Mouse (Mus musculus): ENCODE measurements around the gene Uba7.
"Not testable (repeated sequence)": the region's sequence is repeated elsewhere in the genome, so short reads cannot be mapped to it uniquely, and the experiment has no call there.

Gene Uba7

DNA sequence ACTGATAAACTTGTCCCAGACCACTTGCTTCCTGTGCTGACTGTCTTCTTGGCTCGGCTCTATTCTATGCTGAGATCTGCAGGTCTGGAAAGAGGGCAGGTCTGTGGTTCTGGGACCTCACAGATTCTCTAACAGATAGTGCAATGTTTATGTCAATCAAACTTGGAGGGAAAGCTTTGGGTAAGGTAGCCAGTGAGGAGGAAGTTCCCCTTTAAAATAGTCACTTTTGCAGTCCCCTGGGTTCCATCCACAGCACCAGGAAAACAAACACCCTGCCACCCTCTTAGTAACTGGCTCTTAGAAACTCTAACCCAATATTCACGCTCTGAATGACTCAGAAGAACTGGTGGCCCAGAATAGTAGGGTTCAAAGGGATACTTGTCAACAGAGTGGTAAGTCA lies 19.2 kb downstream of the Uba7 start:
- no peak for DNase-seq

DNA sequence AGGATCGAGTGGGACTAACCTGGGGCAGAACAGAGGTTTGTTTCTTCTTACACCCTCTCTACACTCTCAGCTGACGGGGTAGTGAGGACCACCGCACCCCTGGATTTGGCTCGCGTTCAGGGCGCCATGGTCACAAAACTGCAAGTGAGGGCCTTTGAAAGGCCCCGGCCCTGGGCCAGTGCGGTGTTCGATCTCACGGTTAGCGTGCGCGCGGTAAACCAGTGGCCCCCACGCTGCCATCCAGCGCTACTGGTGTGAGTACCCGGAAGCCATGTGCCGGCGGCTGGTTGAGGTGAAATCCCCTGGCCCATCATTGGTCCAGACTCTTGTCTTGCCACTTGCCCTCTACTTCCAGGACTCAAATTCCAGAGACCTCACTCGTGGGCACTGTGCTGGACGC lies 20.2 kb downstream of the Uba7 start:
- DNase-seq, result no peak

DNA sequence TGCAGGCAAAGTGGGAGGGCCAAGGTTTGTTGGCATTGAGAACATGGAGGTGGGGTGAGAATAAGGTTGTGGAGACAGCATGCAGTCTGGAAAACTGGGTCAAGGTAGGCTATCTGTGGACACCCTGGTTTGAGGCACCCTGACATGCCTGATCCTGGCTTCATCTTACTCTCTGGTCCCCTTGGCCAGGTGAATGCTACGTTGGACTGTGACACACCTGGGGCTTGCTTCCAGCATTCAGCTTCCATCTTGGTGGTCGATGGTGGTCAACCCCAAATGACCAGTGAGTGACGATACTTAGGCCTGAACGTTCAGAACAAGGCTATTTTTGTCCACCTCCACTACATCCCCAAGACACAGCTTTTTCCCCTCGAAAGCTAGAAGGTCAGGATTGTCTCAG lies 20.7 kb downstream of the Uba7 start, which contains the start of gene Gm20662:
Gene Gm20662 (plus strand): TSS at position 301 of the 400 bp plus-strand sequence.
- no peak for DNase-seq

DNA sequence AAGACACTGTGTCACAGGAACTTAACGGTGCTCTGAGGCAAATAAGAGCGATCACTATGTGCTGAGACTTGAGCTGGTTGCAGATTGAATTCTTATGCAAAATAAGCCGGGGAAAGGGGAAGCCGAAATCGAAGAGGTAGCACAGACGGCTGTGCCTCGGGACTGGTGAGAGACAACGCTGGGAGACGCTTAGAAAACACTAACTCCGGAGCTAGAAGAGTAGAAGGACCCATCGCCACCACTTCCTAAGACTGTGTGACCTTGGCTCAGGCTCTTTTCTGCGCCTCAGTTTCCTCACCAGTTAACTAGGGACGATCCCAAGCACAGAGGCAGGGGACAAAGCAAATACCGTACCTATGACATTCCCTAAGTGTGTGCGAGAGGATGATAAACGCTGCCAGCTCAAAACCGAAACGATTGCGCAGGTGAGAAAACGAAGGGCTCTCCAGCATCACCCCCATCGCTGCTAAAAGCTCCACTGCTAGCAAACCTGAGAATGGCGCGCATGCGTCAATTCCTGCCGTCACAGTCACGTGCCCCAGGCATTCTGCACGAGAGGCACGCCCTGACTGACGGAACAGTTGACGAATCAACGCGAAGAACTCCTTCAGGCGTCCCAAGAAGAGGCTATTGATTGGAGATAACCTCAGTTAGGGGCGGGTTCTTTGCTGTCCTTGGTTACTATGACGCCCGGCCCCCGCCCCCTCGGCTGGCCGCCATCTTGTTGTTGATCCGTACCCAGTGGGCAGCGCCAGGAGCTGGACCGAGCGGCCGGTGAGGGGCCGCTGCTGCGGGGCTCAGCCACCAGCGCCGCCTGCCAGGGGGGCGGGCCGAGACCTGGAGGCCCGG lies 26.8 kb downstream of the Uba7 start, which contains the start of gene Ip6k1:
Gene Ip6k1 (plus strand): TSS at position 580 of the 849 bp plus-strand sequence.
- DNase-seq, result peak; percentile 100

DNA sequence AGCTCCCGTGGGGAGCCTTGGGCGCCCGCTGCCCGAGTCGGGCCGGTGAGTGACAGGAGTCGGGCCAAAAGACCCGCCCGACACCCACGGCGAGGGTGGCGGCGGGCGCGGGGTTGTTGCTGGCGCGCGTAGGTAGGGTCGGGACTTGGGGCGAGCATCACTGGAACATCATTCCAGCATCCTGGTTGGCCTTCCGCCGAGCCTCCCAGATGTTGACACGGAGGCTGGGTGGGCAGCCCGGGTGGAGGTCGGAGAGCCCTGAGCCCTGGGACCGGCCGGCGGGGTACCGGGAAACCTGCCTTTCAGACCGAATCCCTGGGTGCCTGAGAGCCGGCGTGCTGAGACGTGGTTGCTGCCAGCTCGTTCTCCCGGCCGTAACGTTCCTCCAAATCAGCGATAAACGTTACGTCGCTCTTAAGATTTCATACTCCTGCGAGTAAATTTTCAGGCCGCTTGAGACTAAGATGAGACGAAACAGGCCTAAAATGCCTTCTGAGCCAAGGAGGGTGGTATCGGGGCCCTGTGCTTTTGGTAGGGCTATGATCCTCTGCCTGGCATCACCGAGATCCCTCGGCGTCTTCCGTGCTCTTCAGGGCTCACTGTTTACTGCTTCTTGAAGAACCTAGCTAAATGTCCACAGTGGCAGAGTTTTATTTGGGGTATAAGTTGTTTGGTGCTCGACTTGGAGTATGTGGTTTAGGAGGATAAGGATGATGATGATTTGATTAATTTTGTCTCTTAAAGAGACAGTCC lies 27.6 kb downstream of the Uba7 start:
- DNase-seq, result peak; percentile 38

DNA sequence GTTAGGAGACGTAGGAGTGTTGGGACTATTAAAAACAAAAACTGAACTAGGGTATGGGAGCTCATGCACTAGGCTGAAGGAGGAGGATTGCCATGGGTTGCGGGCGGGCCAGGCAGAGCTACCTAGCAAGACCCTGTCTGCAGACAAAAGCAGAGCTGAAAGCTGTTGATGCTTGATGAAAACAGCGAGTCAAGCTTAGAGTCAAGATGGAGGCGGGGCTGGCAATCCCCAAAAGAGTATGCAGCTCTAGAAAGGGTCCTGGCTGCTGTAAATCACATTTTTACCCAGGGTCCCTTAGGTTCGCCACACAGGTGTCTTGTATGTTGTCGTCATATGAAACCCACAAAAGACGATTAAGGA lies 28.2 kb downstream of the Uba7 start:
- DNase-seq, result no peak

DNA sequence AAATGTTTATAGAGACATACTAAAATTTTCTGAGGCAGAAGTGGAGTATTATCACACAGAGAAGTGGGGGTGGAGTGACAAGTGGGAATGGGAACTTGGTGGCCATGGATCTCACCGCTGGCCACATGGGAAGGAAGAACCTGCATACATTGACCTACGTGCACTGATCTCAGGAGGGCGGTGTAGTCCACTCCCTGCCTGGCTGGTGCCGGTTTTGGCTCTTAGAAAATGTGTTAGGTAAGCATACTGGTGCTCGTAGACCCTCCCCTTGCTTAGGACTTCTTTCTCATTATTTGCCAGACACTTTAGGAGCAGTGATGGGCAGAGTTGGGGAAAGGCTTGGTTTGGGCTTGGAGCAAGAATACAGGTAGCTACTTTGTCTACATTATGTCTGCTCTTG lies 32.7 kb downstream of the Uba7 start:
- DNase-seq, result no peak

DNA sequence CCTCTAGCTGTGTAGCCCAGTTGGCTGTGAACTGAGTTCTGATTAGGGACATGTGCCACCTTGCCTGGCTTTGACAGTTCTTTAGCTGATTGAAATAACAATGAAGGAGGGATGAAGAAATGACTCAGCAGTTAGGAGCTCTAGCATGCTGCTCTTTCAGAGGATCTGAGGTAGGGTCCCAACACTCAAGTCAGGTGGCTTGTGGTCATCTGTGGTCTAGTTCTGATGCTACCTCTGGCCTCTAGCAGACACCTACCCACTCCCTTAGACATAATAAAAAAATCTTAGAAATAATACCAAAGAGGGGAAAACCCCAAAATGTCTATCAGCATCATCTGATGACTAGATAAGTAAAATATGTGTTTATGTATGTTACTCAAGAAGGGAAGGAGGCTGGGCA lies 35.1 kb downstream of the Uba7 start:
- DNase-seq, result no peak

DNA sequence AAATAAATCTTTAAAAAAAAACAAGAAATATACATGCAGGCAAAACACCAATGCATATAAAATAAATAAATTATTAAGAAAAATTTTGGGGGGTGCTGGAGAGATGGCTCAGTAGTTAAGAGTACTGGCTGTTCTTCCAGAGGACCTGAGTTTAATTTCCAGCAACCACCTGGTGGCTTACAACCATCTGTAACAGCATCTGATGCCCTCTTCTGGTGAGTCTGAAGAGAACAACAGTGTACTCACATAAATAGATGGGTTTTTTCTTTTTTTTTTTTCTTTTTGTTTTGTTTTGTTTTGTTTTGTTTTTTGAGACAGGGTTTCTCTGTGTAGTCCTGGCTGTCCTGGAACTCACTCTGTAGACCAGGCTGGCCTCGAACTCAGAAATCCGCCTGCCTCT lies 38.3 kb downstream of the Uba7 start:
- not testable (repeated sequence) for DNase-seq

DNA sequence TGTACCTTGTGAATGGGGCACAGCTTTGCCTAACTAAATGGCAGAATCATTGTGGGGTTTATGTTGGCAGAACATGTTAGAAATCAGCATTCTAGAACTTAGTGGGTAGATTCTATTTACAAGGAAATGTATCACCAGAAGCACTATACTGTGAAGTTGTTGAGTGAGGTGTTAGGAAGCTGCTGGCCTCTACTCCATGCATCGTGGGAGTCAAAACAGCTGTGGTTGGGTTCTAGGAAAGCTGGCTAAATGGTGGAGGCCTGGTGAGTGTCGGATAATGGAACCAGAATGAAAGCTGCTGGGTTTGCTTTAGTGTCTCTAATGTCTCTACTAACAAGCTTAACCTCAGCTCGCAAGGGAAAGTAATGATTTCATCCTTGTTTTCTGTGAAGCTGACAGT lies 41.8 kb downstream of the Uba7 start:
- no peak for DNase-seq

DNA sequence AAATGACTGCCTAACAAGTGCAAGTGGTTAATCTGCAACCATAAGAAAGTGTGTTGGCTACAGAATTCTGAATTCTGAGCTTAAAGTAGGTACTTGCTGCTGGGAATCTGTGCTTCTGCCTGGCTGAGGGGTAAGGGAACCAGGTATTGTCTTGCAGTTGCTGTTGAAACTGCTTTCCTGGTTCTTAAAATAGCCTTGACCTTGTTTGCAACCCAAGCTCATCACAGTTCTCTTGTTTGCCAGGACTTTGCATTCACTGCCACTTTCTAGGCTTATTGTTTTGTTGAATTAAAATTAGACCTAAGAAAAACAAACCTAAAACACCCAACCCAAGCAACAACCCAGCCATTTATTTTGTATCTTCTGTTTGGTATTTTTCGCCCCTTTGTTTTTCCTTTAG lies 45.4 kb downstream of the Uba7 start:
- no peak for DNase-seq

DNA sequence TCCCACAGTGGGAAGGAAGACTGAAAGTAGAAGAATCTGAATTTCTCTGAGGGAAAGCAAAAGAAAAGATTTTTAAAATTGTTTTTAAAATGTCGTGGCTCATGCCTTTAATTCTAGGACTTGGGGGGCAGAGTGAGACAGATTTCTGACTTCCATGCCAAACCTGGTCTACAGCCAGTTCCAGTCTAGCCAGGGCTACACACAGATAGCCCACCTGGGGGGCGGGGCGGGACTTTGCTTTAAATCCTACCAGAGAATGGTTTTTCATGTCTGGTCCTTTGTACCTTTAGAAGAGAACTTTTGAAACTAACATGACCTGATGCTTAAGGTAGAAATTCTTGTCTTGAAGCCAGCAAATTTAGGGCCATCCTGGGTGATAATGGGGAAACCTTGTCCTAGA lies 47.9 kb downstream of the Uba7 start:
- no peak for DNase-seq

DNA sequence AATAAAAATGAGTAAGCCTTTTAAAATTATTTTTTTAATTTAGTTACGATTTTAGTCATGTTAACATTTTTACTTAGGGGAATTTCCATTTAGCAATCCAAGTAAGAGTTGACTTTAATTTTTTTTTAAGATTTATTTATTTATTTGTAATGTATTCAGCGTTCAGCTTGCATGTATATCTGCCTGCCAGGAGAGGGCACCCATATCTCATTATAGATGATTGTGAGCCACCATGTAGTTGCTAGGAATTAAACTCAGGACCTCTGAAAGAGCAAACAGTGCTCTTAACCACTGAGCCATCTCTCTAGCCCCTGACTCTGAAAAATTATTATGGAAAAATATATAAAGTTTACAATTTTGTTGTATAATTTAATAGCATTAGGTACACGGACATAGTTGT lies 51.3 kb downstream of the Uba7 start:
- DNase-seq, result no peak

DNA sequence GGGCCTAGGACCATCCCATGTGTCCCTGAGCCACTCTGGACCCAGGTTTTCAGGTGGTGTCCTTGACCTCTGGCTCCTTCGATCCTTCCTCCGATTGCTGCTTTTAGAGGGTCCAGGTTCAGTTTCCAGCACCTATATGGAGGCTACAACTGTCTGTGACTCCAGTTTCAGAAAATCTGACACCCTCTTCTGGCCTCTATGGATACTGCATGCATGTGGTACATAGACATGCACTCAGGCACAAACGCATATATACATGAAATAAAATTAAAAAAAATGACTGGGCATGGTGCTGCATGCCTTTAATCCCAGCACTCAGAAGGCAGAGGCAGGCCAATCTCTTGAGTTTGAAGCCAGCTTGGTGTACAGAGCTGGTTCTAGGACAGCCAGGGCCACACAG lies 52.6 kb downstream of the Uba7 start:
- no peak for DNase-seq

DNA sequence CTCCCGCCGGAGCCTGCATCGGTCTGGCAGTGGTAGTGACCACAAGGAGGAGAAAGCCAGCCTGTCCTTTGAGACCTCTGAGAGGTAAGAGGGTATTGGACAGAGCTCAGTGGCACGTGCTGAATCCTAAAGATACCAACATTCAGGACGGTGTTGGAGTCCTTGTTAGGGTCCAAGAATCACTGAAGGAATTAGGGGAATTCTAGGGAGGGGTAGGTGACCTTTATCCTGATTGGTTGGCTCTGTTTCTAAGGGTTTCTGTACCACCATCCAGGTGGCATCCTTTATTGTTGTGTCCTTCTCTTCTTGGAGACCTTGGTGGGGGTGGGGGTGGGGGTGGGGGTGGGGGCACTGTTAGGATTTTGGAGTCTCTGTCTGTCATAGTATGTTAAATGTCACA lies 56.8 kb downstream of the Uba7 start:
- DNase-seq, result no peak

Data from lung, postnatal 36 days (tissue).